Mouse (Mus musculus) ES-E14 (cell line): ENCODE results near the gene Psma2.

ENCODE experiments used
- CHD2 ChIP-seq: IDR thresholded peaks from 2 replicates; pipeline ENCODE4 v1.6.1; 2014; ENCODE audit warnings: mild to moderate bottlenecking, low read depth, low read length, inconsistent platforms
- HCFC1 ChIP-seq: IDR thresholded peaks from 2 replicates; pipeline ENCODE4 v1.6.1; 2012; ENCODE audit warnings: low read length, inconsistent platforms, borderline replicate concordance; ENCODE audit not compliant: insufficient read depth
- MAFK ChIP-seq: IDR thresholded peaks from 2 replicates; pipeline ENCODE4 v1.6.1; 2014; ENCODE audit warnings: mild to moderate bottlenecking, low read depth, low read length, inconsistent platforms; ENCODE audit not compliant: insufficient read depth
- ZC3H11A ChIP-seq: IDR thresholded peaks from 2 replicates; pipeline ENCODE4 v1.6.1; 2012; ENCODE audit warnings: low read depth, mild to moderate bottlenecking, inconsistent platforms, low read length, borderline replicate concordance
- ZNF384 ChIP-seq: IDR thresholded peaks from 2 replicates; pipeline ENCODE4 v1.6.1; 2012; ENCODE audit warnings: low read depth, low read length, inconsistent platforms

- TF ChIP-seq ZC3H11A (no peak), HCFC1 (no peak), ZNF384 (no peak), CHD2 (no peak), MAFK (no peak)
These were observed 103.8 kb downstream of the Psma2 start for GRCm38 (mm10) chr13:14716801-14717200.
